Mouse (Mus musculus) heart, embryonic 10.5 days (tissue): ENCODE measurements around the gene Zp2. TPM values are rescaled to one million over a fixed set of nuclear protein-coding genes. Genes with fewer than 3 reads are reported as not detected.

Source experiments
- DNase-seq: peaks from one replicate; pipeline ENCODE4 v3.0.0-alpha.2; 2017; ENCODE audit warnings: low spot score
- H3K27ac ChIP-seq: fragments of 300-500 bp; sonication (generic); 2 replicates; pipeline ENCODE4 v1.5.1; 2016; ENCODE audit warnings: mild to moderate bottlenecking
- H3K27me3 ChIP-seq: fragments of 300-500 bp; sonication (generic); 2 replicates; pipeline ENCODE4 v1.6.1; 2016; ENCODE audit warnings: mild to moderate bottlenecking; ENCODE audit not compliant: poor library complexity, insufficient read depth, severe bottlenecking
- H3K36me3 ChIP-seq: fragments of 300-500 bp; sonication (generic); 2 replicates; pipeline ENCODE4 v1.6.1; 2016; ENCODE audit warnings: mild to moderate bottlenecking, moderate library complexity
- H3K4me1 ChIP-seq: fragments of 300-500 bp; sonication (generic); 2 replicates; pipeline ENCODE4 v1.6.1; 2016; ENCODE audit warnings: mild to moderate bottlenecking
- H3K4me3 ChIP-seq: fragments of 300-500 bp; sonication (generic); 2 replicates; pipeline ENCODE4 v1.5.1; 2016; ENCODE audit warnings: mild to moderate bottlenecking, moderate library complexity
- H3K9me3 ChIP-seq: fragments of 300-500 bp; sonication (generic); 2 replicates; pipeline ENCODE4 v1.6.1; 2016; ENCODE audit warnings: mild to moderate bottlenecking, moderate library complexity
- WGBS: fragments of 180-500 bp; shearing (Covaris S2); methylation state at CpG from one replicate; pipeline ENCODE4 v1.1.7; 2016; 5-methylcytosine and 5-hydroxymethylcytosine counted together
- polyA plus RNA-seq: library from polyadenylated mRNA; unstranded; fragments of >200 nt; fragmentation: Nextera tagmentation; extraction: Ambion mirVana; gene quantifications from 2 replicates; pipeline ENCODE4 v1.2.1, GENCODE M21; 2016

The Zp2 gene
- polyA plus RNA-seq, 1 experiment from 2014 or later = not detected

DNA sequence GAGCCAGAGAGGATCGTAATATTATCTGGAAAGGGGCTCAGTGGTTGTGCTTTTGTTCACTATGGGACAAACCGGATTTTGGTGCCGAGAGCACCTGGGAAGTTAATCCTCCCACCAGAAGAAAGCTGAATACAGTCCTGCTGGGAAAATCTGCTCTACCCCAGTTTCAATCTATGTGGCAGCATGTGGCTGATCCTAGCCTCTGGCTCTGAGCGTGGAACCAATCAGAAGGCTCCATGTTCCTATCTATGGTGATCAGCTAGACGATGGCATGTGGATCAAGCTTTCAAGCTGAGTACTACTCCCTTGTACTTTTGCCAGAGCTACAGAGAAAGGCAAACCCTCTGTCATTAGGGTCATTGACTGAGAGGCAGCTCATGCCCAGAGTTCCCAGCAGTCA lies 52.1 kb downstream of the Zp2 start:
- H3K4me3 ChIP-seq = no peak overlapping the region
- no peaks in the 10 kb centered on the region for H3K9me3 ChIP-seq
- DNase-seq = no peak
- no peaks in the 10 kb centered on the region for H3K36me3 ChIP-seq
- H3K27ac ChIP-seq = no peak overlapping the region
- WGBS = 49% methylated on average over 5 of the region's 5 CpGs
- H3K27me3 ChIP-seq = no peaks in the 10 kb centered on the region
- H3K4me1 ChIP-seq = no peaks in the 10 kb centered on the region

DNA sequence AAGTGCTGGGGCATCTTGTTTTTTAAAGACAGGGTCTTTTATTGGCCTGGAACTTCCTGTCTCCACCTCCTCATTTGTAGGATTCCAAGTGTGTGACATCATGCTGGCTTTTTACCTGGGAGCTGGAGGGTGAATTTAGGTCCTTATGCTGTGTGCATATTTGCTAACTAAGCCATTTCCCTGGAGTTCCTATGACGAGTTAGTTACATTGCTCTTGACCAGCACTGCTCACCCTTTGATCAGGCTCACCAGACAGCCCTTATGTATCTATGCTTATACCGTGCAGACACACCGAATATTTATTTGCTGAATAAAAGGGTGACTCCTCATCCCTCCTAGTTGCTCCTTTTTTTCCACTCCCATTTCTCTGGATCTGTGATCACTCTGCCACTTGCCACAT lies 64.9 kb downstream of the Zp2 start:
- H3K9me3 ChIP-seq = no peaks in the 10 kb centered on the region
- no peak overlapping the region for H3K4me3 ChIP-seq
- WGBS = 80% methylated on average over 3 of the region's 3 CpGs
- no peak overlapping the region for H3K27ac ChIP-seq
- no peaks in the 10 kb centered on the region for H3K27me3 ChIP-seq
- DNase-seq = no peak
- no peaks in the 10 kb centered on the region for H3K4me1 ChIP-seq
- H3K36me3 ChIP-seq = no peaks in the 10 kb centered on the region

Other genes with a start within 250 kb of the Zp2 start
- gene Lyrm1, start 249.4 kb downstream of the Zp2 start, polyA plus RNA-seq = 7.7 and 10.8 TPM in 2 replicates
- gene Dcun1d3, start 249.0 kb downstream of the Zp2 start, polyA plus RNA-seq = 7.4 and 10.1 TPM in 2 replicates
- gene Dnah3, start 50.0 kb downstream of the Zp2 start, polyA plus RNA-seq = not detected in 2 replicates
- gene Tmem159, start 42.9 kb downstream of the Zp2 start, polyA plus RNA-seq = 18.1 and 20.4 TPM in 2 replicates
- gene Anks4b, start 28.6 kb upstream of the Zp2 start, polyA plus RNA-seq = 0.06 TPM in 1 of 2 replicates, not detected in the other
- gene Crym, start 56.8 kb upstream of the Zp2 start, polyA plus RNA-seq = 2.3 and 5.5 TPM in 2 replicates
- gene Abca14, start 58.7 kb upstream of the Zp2 start, polyA plus RNA-seq = 0.15 TPM in 1 of 2 replicates, not detected in the other
- gene Abca15, start 183.4 kb upstream of the Zp2 start, polyA plus RNA-seq = not detected in 2 replicates